Mouse (Mus musculus): ENCODE measurements at regions not wholly inside any gene's neighbourhood (a gene's known extent, or its start where the extent isn't known, plus 50 kb on each side); places are given as distances from the start of the nearest gene placed in this dataset.

DNA sequence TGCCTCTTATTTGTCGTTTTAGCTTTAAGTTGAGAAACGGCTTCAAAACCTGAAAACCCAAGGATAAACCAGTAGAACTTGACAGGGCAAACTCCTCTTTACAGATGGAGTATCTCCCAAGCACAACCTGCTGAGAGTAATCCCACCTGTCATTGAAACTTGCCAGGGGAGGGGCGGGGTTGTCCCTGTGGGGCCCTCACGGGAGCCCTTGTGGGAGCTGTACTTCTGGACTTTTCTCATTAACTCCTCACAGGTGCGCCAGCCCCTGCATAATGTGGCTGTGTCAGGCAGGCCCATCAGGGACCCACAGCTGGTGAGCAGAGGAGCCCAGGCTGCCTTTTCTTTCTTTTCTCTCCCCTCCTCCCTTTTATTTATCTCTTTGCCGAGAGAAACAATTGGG, 203.9 kb upstream of the Hes1 start:
- DNase-seq (ENCODE audit: low spot score in 2 of 2) = no peak

DNA sequence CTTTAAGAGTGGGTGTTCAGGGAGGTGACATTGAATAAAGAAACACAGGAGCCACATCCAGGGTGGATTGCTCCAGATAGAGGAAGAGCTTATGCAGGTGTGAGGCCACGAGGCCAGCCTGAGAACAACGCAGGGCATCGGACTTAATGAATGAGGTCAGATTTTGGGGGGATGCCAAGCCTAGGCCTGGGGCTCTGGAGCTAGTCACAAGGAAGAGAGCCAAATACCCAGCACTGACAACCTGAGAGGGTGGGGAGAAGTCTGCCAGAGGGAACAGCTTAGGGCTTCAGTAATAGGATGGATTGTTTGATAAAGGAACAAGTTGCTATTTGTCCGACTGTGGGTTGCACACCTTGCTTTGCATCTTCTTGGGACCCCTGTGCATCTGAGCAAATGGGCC, 203.1 kb upstream of the Hes1 start:
- no peak for DNase-seq (ENCODE audit: low spot score in 2 of 2)

DNA sequence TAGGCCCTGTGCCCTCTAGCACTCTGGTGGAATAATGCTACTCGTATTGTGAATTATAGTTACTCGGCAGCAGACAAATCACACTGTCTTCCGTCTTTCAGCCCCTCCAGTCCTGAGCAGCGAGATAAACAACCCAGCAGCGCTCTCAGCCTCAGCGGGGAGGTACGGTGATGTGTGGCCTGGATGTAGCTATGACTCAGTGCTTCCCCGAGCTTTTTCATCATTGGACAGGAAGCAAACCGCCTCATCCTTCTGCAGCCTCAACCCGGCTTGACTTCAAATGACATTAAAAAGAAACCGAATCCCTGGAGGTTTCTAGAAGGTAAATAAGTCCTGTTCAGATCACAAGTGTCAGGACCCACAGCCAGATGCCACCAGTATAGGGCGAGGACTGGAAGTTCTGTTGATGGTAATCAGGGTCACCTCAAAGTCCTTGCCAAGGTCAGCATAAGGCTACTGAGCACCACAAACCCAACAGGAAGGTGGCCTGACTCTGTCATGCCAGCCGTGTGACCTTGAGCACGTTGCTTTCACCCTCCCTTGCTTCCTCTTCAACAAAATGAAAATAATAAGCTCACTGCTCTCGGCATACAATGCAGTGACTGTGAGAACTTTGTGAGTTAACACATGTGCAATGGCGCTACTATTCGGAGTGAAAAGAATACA, 199.0 kb upstream of the Hes1 start:
- DNase-seq (ENCODE audit: low spot score in 2 of 2) = no peak

DNA sequence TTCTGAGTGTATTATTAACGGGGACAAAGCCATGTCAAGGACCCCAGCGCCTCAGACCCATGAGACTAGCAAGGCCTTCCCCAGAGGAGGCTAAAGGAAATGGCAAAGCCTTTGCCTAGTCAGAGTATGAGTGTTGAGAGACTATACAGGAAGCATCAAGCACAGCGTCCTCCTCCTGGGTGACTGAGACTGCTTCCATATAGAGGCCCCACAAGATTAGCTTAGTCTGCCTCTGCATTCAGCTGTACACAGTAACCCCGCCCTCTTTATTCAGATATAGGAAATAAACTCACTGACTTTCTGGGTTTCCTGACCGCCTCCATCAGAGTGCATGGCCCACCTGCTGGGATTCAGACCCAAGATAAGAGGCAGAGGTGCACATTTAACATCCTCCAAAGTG, 192.8 kb upstream of the Hes1 start:
- DNase-seq (ENCODE audit: low spot score in 2 of 2) = no peak

DNA sequence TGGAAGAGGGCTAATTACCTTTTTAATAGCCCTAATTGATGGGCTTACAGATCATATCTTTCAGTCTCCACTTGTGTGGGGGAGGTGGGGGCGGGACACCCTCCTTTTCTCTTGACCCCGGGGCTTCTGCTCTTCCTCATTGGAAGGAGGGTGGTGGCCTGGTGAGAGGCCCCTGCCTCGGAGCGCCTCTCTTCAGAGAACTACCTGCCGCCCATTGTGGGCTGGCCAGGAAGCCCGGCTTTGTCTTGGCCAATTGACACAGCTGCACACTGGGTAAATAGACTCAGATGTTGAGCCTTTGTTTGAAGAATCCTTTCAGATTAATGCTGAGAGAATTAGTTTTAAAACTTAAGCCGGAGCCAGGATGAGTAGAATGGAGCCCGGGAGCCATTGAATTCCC, 188.0 kb upstream of the Hes1 start:
- no peak for DNase-seq (ENCODE audit: low spot score in 2 of 2)

DNA sequence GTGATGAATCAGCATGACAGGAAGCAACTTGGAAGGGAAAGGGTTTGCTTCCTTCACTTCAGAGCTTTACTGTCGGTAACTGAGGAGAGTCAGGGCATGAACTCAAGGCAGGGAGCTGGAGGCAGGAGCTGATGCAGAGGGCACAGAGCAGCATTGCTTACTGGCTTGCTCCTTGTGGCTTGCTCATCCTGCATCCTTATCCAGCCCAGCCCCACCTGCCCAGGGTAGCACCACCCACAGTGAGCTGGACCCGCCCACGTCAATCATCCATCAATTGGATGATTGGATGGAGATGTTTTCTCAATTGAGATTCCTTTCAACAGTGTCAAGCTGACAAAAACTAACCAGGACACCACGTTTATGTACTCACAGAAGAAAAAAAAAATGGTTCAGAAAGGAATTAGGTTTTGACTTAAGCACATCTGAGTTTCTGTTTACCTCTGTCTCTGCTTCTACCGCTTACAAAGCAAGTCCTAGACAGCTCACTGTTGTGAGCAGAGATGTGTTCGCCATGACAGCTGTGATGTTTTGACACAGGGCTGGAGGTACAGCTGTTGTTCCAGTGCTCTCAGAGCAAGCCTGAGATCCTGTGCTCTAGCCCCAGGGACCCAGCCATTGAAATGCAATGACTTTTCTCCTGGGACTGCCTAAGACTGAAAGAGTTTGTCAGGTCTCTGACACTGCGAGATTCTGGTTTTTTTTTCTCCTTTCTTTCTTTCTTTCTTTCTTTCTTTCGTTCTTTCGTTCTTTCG, 186.6 kb upstream of the Hes1 start:
- no peak for DNase-seq (ENCODE audit: low spot score in 2 of 2)

DNA sequence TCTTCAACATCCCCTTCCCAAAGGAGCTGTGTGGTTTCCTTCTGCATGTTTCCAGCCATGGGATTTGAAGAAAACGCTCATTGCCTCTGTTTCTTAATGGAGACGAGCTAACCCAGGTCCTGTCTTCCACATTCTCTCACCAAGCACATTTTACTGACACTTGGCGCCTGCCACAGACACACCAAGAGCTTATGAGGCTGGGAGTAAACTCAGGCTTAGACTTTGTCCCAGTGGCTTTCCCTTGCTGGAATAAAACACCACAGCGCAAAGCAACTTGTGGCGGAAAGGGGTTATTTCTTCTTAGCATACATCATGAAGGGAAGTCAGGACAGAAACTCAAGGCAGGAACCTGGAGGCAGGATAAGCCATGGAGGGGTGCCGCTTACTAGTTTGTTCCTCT, 184.5 kb upstream of the Hes1 start:
- DNase-seq (ENCODE audit: low spot score in 2 of 2) = no peak

DNA sequence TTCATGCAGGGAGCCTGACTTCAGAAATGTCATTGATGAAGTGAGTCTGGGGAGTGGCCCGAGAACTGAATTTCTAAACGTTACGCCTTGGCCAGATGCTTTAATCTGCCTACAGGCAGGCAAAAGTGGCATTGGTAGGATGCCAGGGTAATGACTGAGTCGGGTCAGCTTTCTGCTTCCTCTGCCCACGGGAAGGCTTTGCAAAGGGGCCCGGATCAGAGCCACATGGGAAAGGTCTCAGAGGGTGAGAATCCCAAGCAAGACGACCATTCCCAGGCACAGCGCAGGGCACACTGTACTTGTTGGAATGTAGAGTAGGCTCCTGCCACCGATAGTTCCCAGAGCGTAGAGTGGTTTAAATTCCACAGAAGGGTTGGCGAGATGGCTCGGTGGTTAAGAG, 182.7 kb upstream of the Hes1 start:
- no peak for DNase-seq (ENCODE audit: low spot score in 2 of 2)

DNA sequence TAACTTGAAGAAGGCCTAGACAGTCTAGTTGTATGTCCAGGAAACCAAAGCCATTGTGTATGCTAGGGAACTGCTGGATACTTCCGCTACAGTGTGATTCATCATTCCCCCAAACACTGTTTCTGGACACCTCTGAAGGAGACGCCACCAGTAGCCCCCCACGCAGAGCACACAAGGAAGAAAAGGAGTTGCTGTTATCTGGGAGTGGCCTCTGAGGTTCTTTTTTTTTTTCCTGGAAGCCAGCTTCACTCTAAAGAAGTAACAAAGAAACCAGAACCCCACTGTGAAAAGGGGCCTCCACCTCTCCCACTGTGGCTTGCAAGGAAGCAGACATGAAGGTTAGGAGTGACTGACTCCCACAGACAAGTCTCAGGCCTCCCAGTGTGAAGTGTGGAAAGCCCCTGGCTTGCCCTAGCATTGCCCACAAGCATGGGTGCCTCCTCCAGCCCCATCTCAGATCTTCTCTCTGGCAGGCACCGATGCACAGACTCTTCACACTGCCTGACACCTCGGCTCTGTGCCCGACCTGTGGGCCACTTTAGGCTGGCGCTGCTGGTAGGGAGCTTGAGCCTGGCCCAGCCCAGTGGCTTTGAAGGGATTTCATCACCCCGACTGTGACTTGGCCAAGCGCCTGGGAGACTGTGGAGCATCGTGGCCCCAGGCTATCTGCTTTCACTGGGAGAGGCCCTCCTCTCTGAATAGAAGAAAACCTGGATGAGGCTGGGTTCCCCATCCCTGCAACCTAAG, 181.8 kb upstream of the Hes1 start:
- no peak for DNase-seq (ENCODE audit: low spot score in 2 of 2)

DNA sequence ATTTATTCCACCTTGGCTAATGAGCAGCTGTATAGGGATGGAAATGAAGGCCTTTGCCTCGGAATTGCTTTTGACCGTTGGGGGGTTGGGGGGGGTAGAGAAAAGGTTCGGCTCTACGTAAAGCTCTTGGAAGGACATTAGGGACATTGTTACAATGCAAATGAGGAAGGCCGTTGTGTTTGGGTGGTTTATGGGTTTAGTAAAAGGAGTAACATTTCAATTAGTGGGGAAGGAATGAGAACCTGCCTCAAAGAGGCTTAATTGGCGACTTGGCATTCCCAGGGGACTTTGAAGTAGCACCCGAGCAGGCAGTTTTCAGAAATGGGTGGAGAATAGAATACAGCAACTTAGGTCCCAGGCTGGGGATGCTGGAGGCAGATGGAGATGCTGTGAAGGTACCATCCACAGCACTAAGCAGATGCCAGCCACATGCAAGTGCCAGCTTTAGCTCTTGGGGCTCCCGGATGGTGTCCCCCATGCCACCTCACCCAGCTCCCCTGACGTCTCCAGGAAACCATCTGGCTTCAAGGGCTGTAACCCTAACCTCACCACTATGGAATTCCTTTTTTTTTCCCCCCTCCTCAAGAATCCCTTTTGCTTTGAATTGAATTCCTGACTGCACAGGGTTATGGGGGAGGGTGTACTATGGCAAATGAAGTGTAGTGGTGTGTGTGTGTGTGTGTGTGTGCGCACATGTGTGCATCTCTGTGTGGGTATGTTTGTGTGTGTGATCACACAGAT, 180.8 kb upstream of the Hes1 start:
- no peak for DNase-seq (ENCODE audit: low spot score in 2 of 2)

DNA sequence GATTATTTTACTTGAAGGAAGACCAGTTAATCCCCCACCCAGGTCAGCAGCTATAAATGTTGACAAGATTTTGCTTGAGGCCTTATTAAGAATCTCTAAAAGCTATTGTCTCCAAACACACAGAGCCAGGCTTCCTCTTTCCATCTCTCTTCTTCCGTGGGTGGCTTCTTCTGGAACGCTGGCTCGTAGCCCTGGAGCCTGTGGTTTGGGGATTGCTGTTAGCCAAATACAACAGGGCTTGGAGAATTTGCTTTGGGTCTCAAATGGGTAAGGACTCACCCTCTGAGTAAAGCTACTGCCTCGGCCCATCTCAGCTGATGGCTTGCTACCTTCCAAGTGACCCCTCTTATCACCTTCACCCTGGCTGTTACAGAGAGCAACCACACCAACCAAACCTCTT, 179.3 kb upstream of the Hes1 start:
- no peak for DNase-seq (ENCODE audit: low spot score in 2 of 2)

DNA sequence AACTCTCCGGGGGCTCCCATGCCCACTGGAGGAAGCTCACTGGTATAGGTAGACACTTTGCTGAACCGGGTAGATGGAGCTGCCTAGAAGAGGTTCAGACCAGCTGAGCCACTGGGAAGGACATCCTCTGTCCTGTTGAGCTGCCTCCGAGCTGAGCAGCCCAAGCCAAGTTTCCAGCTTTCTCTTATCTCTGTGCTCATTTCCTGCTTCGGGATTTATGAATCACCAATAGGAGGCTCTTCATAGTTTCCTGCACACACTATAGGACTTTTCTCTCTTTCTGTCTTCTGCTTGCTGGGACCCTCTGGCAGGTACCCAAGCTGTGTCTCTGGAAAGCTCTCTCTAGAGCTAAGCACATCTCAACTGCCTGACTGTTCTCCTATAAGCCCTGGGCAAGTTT, 177.4 kb upstream of the Hes1 start:
- no peak for DNase-seq (ENCODE audit: low spot score in 2 of 2)

DNA sequence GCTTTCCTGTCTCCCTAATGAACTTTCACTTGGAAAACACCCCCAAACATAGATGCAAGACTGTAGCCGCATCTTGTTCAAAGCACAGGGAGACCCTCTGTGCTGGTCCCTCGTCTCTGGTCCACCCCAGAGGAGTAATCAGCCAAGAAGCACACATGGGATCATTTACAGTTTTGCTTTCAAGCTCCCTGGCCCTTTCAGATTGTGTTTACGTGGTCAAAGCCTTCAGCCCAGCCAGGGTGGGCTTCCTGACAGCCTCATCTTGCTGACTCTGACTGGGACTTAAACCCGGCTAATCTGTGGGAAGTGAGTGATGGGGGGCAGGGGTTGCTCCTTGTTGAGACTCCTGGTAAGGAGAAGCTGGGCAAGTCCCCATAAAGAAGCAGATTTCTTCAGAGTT, 174.8 kb upstream of the Hes1 start:
- no peak for DNase-seq (ENCODE audit: low spot score in 2 of 2)

DNA sequence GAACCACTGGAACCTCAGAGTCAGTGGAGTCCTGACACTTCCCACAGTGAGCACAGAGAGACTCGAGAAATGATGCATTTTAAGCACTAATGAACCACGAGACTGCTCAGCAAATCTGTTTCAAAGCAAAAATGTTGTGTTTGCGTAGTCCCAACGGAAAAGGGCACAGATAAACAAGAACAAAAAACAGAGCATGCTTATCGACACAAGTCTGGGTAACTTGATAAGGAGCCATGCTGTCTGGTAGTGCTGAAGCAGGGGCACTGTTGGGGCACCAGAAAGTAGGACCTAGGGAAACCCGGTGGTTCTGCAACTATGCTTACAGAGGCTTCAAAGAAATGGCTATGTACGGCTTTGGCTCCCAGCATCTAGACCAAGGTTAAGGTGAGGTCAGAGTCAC, 172.7 kb upstream of the Hes1 start:
- DNase-seq (ENCODE audit: low spot score in 2 of 2) = no peak

DNA sequence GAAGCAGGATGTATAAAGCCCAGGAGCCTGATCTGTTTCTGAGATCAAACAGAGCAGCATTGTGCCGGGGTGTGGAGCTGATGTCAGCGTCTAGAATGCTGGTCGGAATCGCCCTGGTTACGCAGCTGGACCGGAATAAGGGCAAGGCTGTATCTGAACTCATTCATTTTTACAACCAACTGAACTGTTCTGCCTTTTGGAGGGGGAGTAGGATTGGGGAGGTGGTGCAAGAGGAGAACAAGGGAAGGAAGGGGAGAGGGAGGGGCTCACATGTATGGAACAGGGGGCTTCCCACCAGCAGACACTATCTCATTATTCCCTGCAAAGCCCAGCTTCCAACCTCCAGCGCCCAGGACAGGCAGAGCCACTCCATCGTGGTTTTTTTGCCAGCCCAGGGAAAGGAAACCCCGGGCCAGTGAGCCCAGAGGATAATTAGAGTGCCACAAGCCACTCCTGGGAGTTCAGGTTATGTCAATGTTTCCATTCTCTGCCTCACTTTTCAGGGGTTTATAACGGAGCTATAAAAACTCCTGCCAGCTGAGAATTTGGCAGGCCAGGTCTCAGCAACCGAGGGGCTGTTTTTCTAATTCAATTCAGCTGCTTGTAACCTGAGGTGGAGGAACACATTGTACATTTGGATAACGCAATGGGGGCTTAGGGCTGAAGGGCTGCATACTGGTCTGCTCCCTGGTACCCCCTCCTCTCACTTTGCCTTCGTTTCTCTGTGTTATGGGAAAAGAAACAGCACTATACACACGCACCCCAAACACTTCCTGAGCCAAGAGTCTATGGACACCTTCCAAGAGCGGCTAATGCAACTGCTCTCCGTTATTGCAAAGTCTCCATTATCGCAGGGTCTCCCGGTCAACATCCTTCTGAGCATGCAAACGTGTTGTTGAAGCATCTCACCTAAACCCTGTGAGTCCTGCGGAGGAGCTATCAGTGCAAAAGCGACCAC, 170.0 kb upstream of the Hes1 start:
- DNase-seq (ENCODE audit: low spot score in 2 of 2) = no peak

DNA sequence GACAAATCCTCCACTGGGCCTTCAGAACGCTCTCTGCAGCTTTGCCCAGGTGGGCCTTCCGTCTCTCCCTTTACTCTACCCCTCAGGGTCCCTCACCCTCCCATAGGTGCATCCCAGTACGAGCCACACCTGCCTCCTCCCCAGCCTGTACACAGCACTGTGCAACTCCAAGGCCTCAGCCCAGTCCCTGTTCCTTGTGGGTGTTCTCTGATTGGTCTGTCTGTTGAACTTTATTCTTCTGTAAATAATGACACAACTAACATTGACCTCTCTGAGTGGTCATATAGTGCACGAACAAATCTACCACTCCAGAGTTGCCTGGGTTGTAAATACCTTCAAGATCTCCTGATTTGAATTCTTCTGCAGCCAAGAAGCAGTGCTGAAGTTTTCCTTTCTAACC, 167.8 kb upstream of the Hes1 start:
- no peak for DNase-seq (ENCODE audit: low spot score in 2 of 2)

DNA sequence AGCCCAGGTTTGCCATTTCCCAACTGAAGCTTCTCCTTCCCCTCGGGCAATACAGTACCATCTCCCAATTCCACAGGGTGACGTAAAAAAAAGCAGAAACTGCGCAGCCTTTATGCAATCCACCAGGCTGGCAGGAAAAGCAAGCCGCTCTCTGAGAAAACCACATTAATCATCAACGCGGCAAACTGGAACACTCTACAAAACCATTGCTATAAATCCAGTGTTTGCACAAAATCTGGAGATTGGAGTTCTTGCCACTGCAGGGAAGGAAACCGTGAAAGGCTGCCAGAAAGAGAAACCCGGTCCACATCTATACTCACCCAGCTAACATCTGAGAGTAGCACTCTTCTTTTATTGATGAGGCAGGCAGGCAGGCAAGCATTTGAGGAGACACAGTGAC, 160.7 kb upstream of the Hes1 start:
- no peak for DNase-seq (ENCODE audit: low spot score in 2 of 2)

DNA sequence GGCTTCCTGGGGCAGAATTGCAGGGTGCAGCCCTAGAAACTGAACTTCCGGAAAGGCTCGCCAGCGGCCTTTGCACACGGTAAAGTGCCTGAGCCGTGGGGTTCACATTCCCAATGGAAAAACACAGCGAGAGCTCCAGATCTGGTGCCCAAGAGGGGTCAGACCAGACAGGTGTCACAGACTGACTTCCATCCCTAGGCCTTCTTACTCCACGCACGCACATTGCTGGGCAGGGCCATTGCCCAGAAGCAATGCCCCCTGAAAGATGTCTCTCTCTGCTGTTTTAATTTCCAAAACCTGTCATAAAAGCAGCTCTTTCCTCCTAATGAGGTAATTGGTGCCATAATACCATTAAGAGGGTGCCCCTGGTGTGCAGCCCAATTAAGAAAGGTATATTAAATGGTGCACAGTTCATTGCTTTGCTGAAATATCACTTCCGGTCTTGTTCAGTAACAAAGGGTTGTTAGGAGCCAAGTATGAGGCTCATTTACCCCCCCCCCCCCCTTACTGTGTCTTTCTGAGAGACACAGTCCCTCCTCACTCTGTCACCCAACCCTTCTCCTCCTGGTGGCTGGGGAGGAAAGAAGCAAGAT, 159.9 kb upstream of the Hes1 start:
- no peak for DNase-seq (ENCODE audit: low spot score in 2 of 2)

DNA sequence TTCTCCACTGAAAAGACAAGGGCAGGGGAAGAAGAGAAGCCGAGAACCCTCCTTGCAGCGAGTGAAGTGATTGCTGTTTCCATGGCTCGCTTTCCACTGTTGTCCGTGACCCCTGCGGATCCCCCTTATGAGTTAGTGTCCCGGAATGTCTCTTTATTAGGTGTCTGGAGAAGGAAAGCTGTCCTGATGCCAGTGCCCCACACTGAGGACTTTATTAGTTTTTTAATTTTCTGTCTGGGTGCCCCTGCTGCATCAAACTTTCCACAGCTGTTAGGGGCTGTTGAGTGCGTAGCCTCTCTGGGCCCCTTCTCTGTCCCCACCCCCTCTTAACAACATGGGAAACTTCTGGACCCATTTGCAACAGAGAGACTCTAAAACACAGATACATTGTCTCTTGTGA, 156.9 kb upstream of the Hes1 start:
- DNase-seq (ENCODE audit: low spot score in 2 of 2) = no peak

DNA sequence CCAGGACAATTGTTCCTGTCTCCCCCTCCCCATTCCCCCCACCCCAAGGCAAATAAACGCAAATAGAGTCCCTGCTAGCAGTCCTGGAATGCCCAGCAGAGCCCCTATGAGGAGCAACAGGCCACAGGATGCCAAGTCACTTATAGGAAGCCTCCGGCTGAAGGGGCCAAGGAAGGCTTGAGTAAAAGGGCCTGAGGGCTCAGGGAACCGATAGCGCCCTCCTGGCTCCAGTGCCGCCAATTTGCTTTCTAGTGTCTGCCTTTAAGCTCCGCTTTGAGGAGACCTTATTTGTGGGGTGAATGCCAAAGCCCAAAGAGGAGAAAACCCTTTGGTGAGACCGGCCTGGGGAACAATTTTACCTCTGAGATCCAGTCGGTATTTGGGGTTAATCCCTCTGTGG, 156.2 kb upstream of the Hes1 start:
- DNase-seq (ENCODE audit: low spot score in 2 of 2) = no peak

DNA sequence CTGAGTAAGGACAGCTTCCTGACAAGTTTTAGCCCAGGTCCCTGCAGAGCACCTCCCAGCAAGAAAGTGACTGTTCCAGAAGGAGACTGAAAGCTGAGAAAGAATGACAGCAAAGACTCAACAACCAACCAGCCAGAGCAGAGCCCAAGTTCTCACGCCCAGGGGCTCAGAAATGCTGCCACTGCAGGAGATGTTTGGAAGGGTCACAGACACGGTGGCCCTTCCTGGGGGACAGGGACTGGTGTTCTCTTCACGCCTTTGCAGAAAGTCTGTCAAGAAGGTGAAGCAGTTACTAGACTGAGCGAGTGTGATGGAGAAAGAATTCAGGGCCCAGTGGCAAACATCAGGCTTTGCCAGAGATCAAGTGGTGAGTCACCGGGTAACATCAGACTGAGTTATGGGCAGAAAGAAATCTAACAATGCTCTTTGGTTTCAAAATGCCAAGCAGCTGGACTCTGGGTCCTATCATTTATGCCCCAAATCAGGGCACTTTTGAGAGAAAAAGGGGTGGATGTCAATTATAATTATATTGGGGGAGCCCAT, 154.2 kb upstream of the Hes1 start:
- DNase-seq (ENCODE audit: low spot score in 2 of 2) = no peak
